Mouse (Mus musculus) spleen, postnatal 0 days (tissue): ENCODE measurements around the gene Dap3. TPM values are rescaled to one million over a fixed set of nuclear protein-coding genes. Genes with fewer than 3 reads are reported as not detected.

Source experiments
- polyA plus RNA-seq: library from polyadenylated mRNA; unstranded; fragments of >200 nt; fragmentation: Nextera tagmentation; extraction: Ambion mirVana; gene quantifications from 2 replicates; pipeline ENCODE4 v1.2.1, GENCODE M21; 2015

Gene Dap3
- polyA plus RNA-seq, result 113 and 124 TPM in 2 replicates

GRCm38 (mm10) chr3:88950576-88951326 is at the start of gene Dap3, which contains the start of gene Ash1l:
TSS of gene Dap3 (minus strand) at chr3:88951181.
TSS of gene Ash1l (plus strand) at chr3:88950622.

GRCm38 (mm10) chr3:88913511-88914383 is 37.2 kb downstream of the Dap3 start, which contains the start of gene Msto1:
TSS of gene Msto1 (minus strand) at chr3:88913999.

Other genes with a start within 250 kb of the Dap3 start
- gene Rit1, start 234.3 kb downstream of the Dap3 start, polyA plus RNA-seq, result 44.7 and 51.9 TPM in 2 replicates
- gene Syt11, start 176.0 kb downstream of the Dap3 start, polyA plus RNA-seq, result 0.59 and 1.4 TPM in 2 replicates
- 4.6 TPM in 2 replicates for gene Gon4l, start 116.0 kb downstream of the Dap3 start, polyA plus RNA-seq
- 21.0 and 24.4 TPM in 2 replicates for gene Msto1, start 37.2 kb downstream of the Dap3 start, polyA plus RNA-seq
- gene Ash1l, start 559 bp downstream of the Dap3 start, polyA plus RNA-seq, result 10.3 and 12.4 TPM in 2 replicates
- gene Rusc1, start 142.1 kb upstream of the Dap3 start, polyA plus RNA-seq, result 5.8 and 6.5 TPM in 2 replicates
- not detected in 2 replicates for gene Gm43738, start 149.9 kb upstream of the Dap3 start, polyA plus RNA-seq
- gene Fdps, start 150.8 kb upstream of the Dap3 start, polyA plus RNA-seq, result 52.6 and 62.7 TPM in 2 replicates
- 37.9 and 48.2 TPM in 2 replicates for gene Pklr, start 185.0 kb upstream of the Dap3 start, polyA plus RNA-seq
- 0.87 and 0.97 TPM in 2 replicates for gene Hcn3, start 209.0 kb upstream of the Dap3 start, polyA plus RNA-seq
- 14.5 and 15.9 TPM in 2 replicates for gene Clk2, start 213.6 kb upstream of the Dap3 start, polyA plus RNA-seq
- gene Scamp3, start 226.3 kb upstream of the Dap3 start, polyA plus RNA-seq, result 51.1 and 56.9 TPM in 2 replicates
- 3.4 and 7.0 TPM in 2 replicates for gene Fam189b, start 232.0 kb upstream of the Dap3 start, polyA plus RNA-seq